Mouse (Mus musculus): ENCODE data around the gene Kif5c.

The Kif5c gene

DNA sequence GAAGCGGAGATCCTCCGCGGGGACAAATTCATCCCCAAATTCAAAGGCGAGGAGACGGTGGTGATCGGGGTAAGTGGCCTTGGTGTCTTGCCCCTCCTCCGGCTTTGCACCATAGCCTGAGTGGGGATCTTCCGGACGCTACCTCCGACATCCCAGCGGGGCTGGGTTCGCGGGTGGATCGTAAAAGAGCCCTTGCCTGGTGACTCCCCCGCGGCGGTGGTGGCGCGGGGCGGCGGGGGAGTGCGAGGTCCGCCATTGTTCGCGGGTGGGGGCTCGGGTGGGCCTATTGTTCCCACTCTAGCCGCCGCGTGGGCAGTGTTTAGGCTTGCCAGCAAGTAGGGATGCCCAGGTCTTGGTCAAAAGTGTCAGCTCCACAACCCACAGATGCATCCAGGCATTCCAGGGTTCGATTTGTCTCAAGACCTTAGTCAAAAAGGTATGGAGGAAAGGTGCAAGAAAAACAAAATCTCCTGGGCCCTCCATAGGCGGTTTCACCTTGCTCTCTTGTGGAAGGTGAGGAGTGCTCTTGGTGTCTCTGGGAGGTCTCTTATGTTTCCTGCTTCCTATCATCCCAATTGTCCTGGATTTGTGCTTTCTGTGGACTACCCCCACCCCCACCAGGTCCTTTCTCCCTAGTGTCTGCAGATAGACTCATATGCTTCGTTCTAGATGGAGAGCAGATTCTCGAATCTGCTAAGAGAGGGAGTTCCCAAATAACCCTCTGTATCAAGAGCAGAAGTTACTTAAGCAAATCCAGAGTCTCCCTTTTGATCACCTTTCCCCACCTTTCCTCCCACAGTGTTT is 823 bp downstream of the Kif5c start:
- in situ Hi-C loops (cut with MboI; ENCODE audit: low pct_unique_long_range_greater_than_20kb in 1 of 2, low sequenced_read_pairs in 2 of 2, unreplicated experiment in 1 of 2), result no loop called here

DNA sequence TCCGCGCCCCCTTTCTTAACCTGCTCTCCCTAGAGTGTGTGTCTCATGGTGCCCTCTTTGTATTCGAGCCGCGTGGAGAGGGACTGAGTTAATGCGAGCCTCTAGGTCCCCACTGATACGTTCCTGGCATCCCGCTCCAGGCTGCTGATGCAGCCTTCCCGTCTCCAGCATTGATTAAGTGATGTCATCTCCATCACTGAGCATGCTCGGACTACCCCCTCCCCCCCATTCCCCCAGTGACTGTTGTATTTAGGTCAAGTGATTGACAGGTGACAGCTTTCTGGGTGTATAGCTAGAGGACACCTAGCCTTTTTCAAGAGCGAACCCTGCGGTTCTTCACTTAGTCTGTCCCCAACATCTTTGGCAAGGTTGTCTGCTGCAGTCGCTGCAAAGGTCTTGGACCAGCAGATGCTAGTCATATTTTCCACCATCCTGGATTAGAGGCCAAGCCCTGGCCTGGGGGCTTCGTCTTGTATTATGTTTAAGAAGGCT is 1.6 kb downstream of the Kif5c start:
- in situ Hi-C loops (cut with MboI; ENCODE audit: low pct_unique_long_range_greater_than_20kb in 1 of 2, low sequenced_read_pairs in 2 of 2, unreplicated experiment in 1 of 2), result no loop called here

DNA sequence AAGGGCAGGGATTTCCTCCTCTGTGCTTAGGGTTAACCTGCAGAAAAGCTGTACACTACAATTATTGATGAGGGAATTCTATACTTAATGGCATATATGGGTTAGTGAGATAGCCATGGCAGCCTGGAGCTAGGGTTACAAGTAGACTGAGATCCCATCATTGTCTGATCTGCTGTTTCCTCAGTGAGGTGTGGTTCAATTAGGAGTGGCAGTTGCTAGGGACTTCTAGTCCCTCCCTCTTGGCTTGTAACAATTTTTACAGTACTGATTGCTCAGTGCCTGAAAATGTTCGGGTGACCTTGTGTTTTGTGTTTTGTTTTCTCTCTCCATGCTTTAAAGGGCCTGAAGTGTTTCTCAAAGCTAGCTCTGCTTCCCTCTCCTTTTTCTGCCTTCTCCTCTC is 2.1 kb downstream of the Kif5c start:
- in situ Hi-C loops (cut with MboI; ENCODE audit: low pct_unique_long_range_greater_than_20kb in 1 of 2, low sequenced_read_pairs in 2 of 2, unreplicated experiment in 1 of 2), result no loop called here

- in situ Hi-C loops (cut with MboI; ENCODE audit: low pct_unique_long_range_greater_than_20kb in 1 of 2, low sequenced_read_pairs in 2 of 2, unreplicated experiment in 1 of 2), result no loop called here
Measured at GRCm38 (mm10) chr2:49625581-49625980, 6.5 kb downstream of the Kif5c start.

DNA sequence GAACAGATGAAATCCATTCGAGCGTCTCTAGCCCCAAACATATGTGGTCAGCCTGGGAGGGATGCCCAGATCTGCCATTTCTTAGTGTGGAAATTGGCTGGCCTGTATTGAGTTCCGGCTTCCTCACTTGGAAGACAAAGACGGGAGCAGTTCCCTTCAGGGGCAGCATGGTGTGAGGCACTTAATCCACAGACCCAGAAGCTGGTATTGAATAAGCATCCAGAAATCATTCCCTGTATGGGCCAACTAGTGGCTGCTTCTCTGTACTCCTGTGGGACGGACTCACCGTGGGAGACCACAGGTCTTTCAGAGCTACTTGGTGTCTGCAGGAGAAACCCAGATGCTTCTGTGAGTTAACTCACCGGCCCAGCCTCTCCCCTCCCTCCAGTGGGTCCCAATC is 8.5 kb downstream of the Kif5c start:
- in situ Hi-C loops (cut with MboI; ENCODE audit: low pct_unique_long_range_greater_than_20kb in 1 of 2, low sequenced_read_pairs in 2 of 2, unreplicated experiment in 1 of 2), result no loop called here

GRCm38 (mm10) chr2:49628094-49628705 is 9.1 kb downstream of the Kif5c start:
- in situ Hi-C loops (cut with MboI; ENCODE audit: low pct_unique_long_range_greater_than_20kb in 1 of 2, low sequenced_read_pairs in 2 of 2, unreplicated experiment in 1 of 2), result no loop called here

DNA sequence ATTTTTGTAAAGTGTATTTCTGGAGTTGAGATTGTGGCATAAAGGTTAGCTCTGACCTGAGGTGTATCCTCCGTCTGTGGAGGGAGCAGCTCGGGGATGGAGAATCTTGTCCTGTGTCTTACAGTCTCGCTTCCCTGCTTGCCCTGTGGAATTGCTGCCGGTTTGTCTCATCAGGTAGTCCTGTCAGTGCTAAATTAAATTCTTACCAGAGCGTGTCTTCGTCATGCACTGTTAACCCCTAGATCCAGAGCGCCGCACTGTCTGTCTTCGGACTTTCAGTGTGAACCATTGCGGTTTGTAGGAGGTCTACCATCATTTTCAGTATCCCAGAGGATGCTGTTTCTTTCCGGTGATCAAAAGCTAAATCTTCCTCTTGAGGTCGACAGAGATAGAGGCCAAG is 10.1 kb downstream of the Kif5c start:
- in situ Hi-C loops (cut with MboI; ENCODE audit: low pct_unique_long_range_greater_than_20kb in 1 of 2, low sequenced_read_pairs in 2 of 2, unreplicated experiment in 1 of 2), result no loop called here

- in situ Hi-C loops (cut with MboI; ENCODE audit: low pct_unique_long_range_greater_than_20kb in 1 of 2, low sequenced_read_pairs in 2 of 2, unreplicated experiment in 1 of 2), result no loop called here
Measured at GRCm38 (mm10) chr2:49630636-49631035, 11.5 kb downstream of the Kif5c start.

- in situ Hi-C loops (cut with MboI; ENCODE audit: low pct_unique_long_range_greater_than_20kb in 1 of 2, low sequenced_read_pairs in 2 of 2, unreplicated experiment in 1 of 2), result no loop called here
Measured at GRCm38 (mm10) chr2:49633231-49633630, 14.1 kb downstream of the Kif5c start.

DNA sequence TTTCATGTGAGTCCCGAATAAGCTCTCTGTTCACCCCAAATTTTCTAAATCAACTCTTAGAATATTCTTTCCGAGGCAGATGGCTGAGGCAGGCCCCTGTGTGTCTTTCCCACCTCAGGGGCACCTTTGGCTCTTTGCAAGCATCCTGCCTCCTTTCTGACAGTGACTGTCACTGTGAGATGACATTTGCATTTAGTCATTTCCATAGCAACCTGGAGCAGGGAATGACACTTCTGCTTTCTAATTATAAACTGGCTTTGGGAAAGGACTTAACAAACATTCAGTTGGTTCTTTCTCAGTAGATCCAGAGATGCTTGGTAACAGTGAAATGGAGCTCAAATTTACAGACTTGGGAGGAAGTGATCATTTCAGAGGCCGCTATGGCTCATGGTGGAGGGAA is 23.7 kb downstream of the Kif5c start:
- in situ Hi-C loops (cut with MboI; ENCODE audit: low pct_unique_long_range_greater_than_20kb in 1 of 2, low sequenced_read_pairs in 2 of 2, unreplicated experiment in 1 of 2), result no loop called here

DNA sequence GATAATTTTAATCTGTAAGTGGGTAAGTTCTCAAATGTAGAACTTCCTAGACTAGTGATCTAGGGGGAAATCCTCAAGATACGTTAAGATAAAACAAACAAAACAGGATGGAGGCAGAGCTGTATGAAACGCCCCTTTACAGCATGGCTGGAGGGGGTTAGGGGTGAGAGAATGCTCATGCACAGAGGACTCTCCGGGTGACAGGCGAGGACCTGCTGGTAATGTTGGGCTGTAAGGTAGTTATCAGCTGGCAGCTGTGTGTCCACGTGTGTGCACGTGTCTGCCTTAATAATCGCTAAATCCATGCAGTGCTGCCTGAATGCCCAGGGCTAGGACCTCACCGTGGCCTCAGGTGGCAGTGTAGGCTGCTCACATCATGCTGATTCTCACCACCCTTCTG is 24.7 kb downstream of the Kif5c start:
- in situ Hi-C loops (cut with MboI; ENCODE audit: low pct_unique_long_range_greater_than_20kb in 1 of 2, low sequenced_read_pairs in 2 of 2, unreplicated experiment in 1 of 2), result no loop called here

GRCm38 (mm10) chr2:49647591-49647990 is 28.5 kb downstream of the Kif5c start:
- in situ Hi-C loops (cut with MboI; ENCODE audit: low pct_unique_long_range_greater_than_20kb in 1 of 2, low sequenced_read_pairs in 2 of 2, unreplicated experiment in 1 of 2), result no loop called here

DNA sequence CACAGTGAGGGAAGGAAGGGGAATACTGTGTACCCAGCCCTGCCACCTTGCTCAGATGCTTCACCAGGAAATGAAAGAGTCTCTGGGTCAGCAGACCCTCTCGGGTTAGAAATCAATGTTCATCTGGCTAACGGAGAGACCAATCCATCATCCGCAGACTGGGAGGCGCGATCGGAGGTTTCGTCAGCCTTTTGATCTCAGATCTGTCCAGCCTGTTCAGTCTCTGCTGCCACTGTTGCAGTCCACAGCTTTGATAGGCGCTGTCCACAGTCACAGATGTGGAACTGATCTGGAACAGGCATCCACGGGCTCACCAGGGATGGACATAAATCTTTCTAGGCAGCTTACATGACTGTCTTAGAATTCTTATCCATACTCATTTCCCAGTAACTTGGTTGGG is 29.2 kb downstream of the Kif5c start:
- in situ Hi-C loops (cut with MboI; ENCODE audit: low pct_unique_long_range_greater_than_20kb in 1 of 2, low sequenced_read_pairs in 2 of 2, unreplicated experiment in 1 of 2), result no loop called here

DNA sequence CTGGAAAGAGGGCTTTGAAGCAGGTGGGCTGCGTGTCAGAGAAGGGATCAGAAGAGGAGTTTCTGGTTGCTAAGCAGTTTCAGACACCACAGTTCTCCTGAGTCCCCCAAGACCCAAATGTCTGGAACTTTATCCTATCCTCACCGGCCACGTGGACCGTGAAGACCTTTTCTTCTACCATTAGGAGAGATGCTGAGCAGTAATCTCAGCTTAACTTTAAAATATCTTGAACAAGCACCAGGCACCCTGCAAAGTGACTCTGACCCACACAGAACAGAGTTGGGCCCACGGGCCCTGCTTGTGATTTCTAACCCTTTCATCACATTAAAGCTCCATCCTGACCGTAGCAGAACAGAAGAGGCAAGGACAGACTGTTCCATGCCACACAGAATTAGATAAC is 29.7 kb downstream of the Kif5c start:
- in situ Hi-C loops (cut with MboI; ENCODE audit: low pct_unique_long_range_greater_than_20kb in 1 of 2, low sequenced_read_pairs in 2 of 2, unreplicated experiment in 1 of 2), result no loop called here

DNA sequence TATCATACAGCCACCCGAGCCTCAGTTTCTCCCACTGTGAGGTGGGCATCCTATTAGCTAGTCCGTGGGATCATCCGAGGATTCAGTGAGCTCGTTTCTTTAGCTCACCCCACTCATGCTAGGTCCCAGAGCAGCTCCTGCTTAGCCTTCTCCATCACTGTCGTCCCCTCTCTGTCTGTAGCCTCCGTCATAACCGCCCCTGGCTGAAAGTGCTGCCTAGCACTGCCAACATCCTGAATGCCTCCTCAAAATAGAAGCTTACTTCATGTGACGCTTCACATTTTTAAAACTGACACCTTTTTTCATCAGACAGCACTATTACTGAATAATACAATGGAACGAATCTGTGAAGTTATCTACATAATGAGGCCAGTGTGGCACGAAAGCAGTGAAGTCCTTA is 30.1 kb downstream of the Kif5c start:
- in situ Hi-C loops (cut with MboI; ENCODE audit: low pct_unique_long_range_greater_than_20kb in 1 of 2, low sequenced_read_pairs in 2 of 2, unreplicated experiment in 1 of 2), result no loop called here

- in situ Hi-C loops (cut with MboI; ENCODE audit: low pct_unique_long_range_greater_than_20kb in 1 of 2, low sequenced_read_pairs in 2 of 2, unreplicated experiment in 1 of 2), result no loop called here
Measured at GRCm38 (mm10) chr2:49651737-49652136, 32.6 kb downstream of the Kif5c start.

GRCm38 (mm10) chr2:49654606-49655005 is 35.5 kb downstream of the Kif5c start:
- in situ Hi-C loops (cut with MboI; ENCODE audit: low pct_unique_long_range_greater_than_20kb in 1 of 2, low sequenced_read_pairs in 2 of 2, unreplicated experiment in 1 of 2), result no loop called here

DNA sequence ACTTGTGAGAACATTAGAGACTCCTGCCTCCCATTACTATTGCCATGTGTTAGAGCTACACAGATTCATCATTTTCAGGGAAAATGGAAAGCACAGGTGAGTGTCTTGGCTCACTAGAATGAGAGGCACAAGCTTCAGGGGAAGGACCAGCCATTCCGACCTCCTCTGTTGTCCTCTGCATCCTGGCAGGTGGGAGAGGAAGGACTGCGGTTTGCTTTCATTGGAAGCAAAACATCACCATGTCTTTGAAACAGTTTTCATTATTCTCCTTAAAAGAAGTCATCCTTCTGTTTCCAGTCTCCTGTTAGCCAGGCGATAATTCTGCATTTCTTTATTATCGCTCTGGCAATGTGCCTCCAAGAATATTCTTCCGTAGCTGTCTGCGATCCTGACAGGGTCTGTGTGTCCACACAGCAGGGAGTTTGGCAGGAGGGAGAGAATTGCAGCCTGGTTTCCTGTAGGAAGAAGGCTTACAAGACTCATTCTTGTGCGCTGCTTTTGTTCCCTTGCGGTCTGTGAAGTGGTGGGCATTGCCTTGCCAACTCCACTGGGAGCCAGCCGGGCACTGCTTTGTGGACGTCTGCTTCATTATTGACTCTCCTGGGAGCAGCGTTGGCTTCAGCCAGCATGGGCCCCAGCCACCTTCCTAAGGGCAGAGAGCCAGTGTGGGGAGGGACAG is 36.2 kb downstream of the Kif5c start:
- in situ Hi-C loops (cut with MboI; ENCODE audit: low pct_unique_long_range_greater_than_20kb in 1 of 2, low sequenced_read_pairs in 2 of 2, unreplicated experiment in 1 of 2), result no loop called here

DNA sequence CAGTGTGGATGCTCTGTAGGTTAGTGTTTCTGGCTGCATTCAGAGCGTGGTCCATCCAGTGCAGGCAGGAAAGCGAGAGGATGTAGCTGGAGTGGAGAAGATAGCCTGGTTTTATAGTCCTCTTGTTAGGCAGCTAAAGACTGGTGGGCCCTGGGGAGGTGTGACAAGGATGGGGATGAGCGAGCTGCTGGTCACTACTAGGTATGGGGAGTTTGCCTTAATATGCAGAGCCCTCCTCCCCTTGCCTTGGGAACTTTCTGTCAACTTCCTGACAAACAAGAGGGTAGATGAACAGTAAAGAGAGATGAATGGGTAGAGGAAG is 36.7 kb downstream of the Kif5c start:
- in situ Hi-C loops (cut with MboI; ENCODE audit: low pct_unique_long_range_greater_than_20kb in 1 of 2, low sequenced_read_pairs in 2 of 2, unreplicated experiment in 1 of 2), result no loop called here

DNA sequence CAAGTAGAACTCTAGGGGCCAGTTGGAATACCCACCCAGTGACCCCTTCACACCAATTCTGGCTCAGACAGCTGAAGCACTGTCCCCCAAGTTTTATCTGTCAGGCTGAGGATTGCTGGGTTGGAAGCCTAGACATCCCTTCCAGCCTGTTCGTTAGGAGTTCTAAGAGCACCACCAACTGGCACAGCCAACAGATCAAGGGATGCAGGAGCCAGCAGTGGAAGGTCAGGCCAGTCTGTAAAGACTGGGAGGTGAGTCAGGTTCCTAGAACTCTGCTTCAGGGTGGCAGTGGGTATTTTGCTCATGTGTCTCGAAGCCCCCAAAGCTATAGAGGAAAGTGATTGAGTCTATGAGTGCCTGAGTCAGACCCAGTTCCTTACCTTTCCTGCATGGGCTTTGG is 37.9 kb downstream of the Kif5c start:
- in situ Hi-C loops (cut with MboI; ENCODE audit: low pct_unique_long_range_greater_than_20kb in 1 of 2, low sequenced_read_pairs in 2 of 2, unreplicated experiment in 1 of 2), result no loop called here

Measured in mouse embryonic stem cell (cell line).